Mouse (Mus musculus) adrenal gland, adult 2 months (tissue): ENCODE data around the gene Lonp1. TPM values are rescaled to one million over a fixed set of nuclear protein-coding genes. Genes with fewer than 3 reads are reported as not detected.
"Not testable (repeated sequence)": the region's sequence is repeated elsewhere in the genome, so short reads cannot be mapped to it uniquely, and the experiment has no call there.

Experiments
- DNase-seq: peaks from one replicate; pipeline ENCODE4 v3.0.0; 2021
- polyA plus RNA-seq: library from polyadenylated mRNA; depleted of rRNA; stranded (reverse); fragments of >200 nt; gene quantifications from 2 replicates; pipeline ENCODE4 v1.2.3, GENCODE M21; 2012
- total RNA-seq, 2 experiments: library from RNA; stranded (reverse); gene quantifications; 2 replicates each; pipeline ENCODE4 v1.2.3; 2021

The Lonp1 gene
- total and polyA plus RNA-seq, 3 experiments, result 549 to 571 (median 560) TPM

- DNase-seq, result peak; percentile 90
Observed at GRCm38 (mm10) chr17:56625495-56625894, 1.2 kb downstream of the Lonp1 start.

GRCm38 (mm10) chr17:56617628-56618027, 9.1 kb downstream of the Lonp1 start:
- no peak for DNase-seq

- DNase-seq, result no peak
Observed at GRCm38 (mm10) chr17:56616725-56617124, 10.0 kb downstream of the Lonp1 start.

- DNase-seq, result no peak
Observed at GRCm38 (mm10) chr17:56615792-56616191, 10.9 kb downstream of the Lonp1 start.

- DNase-seq, result no peak
Observed at GRCm38 (mm10) chr17:56615136-56615784, 11.4 kb downstream of the Lonp1 start.

GRCm38 (mm10) chr17:56614391-56615135, 12.1 kb downstream of the Lonp1 start:
- DNase-seq, result peak; percentile 66

- DNase-seq, result peak; percentile 74
Observed at GRCm38 (mm10) chr17:56613893-56614292, 12.8 kb downstream of the Lonp1 start.

GRCm38 (mm10) chr17:56613236-56613844, 13.3 kb downstream of the Lonp1 start, which contains the start of gene Rpl36:
Rpl36 (plus strand) TSS chr17:56613416.
- peak; percentile 97 for DNase-seq

- DNase-seq, result not testable (repeated sequence)
Observed at GRCm38 (mm10) chr17:56612565-56612939, 14.1 kb downstream of the Lonp1 start.

GRCm38 (mm10) chr17:56611861-56612564, 14.7 kb downstream of the Lonp1 start:
- peak; percentile 52 for DNase-seq

- DNase-seq, result no peak
Observed at GRCm38 (mm10) chr17:56611323-56611722, 15.4 kb downstream of the Lonp1 start.

GRCm38 (mm10) chr17:56609452-56610171, 17.1 kb downstream of the Lonp1 start, which contains the start of gene 2410015M20Rik:
2410015M20Rik (minus strand) TSS chr17:56609771.
- DNase-seq, result peak; percentile 96

- DNase-seq, result no peak
Observed at GRCm38 (mm10) chr17:56608699-56609098, 18.0 kb downstream of the Lonp1 start.

- no peak for DNase-seq
Observed at GRCm38 (mm10) chr17:56607521-56608062, 19.1 kb downstream of the Lonp1 start.

GRCm38 (mm10) chr17:56605431-56605830, 21.3 kb downstream of the Lonp1 start:
- DNase-seq, result no peak

- DNase-seq, result no peak
Observed at GRCm38 (mm10) chr17:56604422-56604821, 22.3 kb downstream of the Lonp1 start.

- DNase-seq, result no peak
Observed at GRCm38 (mm10) chr17:56604070-56604380, 22.7 kb downstream of the Lonp1 start.

- peak; percentile 72 for DNase-seq
Observed at GRCm38 (mm10) chr17:56603186-56604069, 23.3 kb downstream of the Lonp1 start.

- DNase-seq, result no peak
Observed at GRCm38 (mm10) chr17:56593527-56594271, 33.0 kb downstream of the Lonp1 start.

GRCm38 (mm10) chr17:56592553-56592952, 34.1 kb downstream of the Lonp1 start:
- DNase-seq, result no peak
